Mouse (Mus musculus) lung, postnatal 14 days (tissue): Measurements from ENCODE around the gene Pacsin2.
A peak's percentile ranks its signal among the peaks of the same experiment; 100 is the strongest.
"Not testable (repeated sequence)": the region's sequence is repeated elsewhere in the genome, so short reads cannot be mapped to it uniquely, and the experiment has no call there.

Source experiments
- DNase-seq: peaks from one replicate; pipeline ENCODE4 v3.0.0; 2021

Pacsin2 gene

DNA sequence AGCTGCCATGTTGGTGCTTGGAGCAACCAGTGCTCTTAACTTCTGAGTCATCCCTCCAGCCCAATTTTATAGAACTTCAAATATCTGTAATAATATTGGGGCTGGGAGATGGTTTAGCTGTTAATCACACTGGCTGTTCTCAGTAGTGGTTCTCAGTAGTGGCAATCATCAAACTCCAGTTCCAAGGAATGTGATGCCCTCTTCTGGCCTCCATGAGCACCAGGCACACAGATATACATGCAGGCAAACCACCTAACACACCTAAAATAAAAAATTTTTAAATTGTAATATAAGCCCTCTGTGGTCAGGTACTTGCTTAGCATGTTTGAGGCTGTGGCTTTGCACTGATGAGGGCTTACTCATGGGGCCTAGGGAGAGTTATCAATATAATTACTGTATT lies 98.7 kb downstream of the Pacsin2 start:
- DNase-seq: no peak

DNA sequence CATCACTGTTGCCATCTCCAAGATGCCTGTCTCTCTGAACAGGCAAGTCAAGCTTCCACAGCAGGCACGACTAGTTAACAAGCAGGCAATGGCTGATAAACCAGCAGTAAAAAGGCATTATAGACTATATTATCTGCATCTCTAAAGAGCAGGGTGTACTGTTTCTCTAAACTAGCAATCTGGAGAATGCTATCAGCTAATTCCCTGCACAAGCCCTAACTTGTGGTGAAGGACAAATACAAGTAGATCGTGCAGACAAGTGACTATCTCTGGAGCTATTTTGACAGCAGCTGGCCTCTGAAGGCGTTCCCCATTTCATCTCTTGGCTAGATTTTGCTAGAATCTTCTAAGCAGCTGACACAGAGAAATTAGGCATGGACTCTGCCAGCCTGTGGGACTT lies 100.2 kb downstream of the Pacsin2 start:
- no peak for DNase-seq

DNA sequence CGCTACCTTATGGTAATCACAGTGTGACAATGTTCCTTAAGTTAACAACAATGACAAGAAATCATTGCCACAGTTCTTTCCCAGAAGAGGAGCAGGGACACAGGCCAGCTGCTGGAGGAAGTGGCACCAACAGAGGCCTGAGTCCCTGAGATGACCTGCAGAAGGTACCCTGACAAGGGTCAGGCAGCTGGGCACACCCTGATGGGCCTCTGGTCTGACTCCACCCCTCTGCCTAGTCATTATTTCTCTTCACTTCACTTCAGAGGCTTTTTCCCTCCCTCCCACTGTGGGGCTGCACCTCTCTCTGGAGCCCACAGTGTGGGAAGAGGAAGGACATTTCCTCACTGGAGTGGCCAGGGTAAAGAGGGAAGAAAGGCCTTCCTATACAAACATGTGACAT lies 101.6 kb downstream of the Pacsin2 start:
- DNase-seq: not testable (repeated sequence)

DNA sequence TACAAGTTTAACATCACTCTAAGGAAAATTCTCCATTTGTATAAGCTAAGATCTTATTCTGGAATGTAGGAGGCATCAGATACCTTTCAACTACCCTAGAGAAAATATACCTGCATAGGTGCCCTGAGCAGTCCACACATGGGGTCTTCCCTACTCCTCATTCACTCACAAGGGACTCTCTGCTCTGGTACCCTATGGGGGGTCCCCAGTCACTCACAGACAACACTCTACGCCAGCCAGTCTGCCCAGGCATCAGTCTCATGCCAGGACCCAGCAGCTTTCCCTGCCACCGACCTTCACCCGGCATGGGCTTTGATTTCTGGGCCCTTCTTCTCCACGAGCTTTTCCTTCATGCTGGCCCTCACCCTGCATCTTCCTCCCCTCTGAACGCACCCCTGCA lies 103.5 kb downstream of the Pacsin2 start:
- not testable (repeated sequence) for DNase-seq

DNA sequence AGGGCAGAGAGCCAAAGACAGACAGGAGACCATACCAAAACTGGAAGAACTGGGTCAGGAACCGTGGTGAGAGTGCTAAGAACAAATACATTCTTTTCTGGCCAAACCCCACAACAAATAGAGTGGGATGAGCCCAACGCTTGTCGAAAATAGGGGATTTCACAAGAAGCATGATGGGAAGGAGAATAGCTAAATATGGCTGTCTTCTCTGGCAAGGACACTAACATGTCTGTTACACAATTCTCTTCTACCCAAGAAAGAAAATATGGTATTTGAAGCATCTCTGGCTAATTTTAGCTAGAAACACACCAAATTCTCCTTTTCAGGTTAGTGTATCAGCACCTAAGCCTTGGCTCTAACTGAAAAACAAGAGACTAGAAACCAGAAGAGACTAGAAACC lies 104.3 kb downstream of the Pacsin2 start:
- no peak for DNase-seq

DNA sequence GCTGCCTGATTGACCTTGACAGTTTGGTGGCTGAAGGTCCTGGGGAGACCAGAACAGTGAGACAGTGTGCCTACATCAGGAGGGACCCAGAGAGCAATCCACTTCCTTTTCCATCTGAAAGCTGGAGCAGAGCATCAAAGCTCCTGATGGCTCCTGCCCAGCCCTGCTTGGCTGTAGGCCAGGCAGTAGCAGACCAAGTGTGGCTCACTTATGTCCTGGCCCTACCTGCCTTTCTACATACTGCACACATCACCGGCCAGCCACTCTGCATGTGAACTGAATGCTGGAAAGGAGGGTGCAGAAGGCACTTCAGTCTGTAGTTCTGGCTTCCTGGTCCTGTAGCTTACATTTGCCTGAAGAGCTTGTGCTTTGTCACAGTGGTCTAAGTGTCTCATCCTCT lies 105.9 kb downstream of the Pacsin2 start:
- DNase-seq: no peak

DNA sequence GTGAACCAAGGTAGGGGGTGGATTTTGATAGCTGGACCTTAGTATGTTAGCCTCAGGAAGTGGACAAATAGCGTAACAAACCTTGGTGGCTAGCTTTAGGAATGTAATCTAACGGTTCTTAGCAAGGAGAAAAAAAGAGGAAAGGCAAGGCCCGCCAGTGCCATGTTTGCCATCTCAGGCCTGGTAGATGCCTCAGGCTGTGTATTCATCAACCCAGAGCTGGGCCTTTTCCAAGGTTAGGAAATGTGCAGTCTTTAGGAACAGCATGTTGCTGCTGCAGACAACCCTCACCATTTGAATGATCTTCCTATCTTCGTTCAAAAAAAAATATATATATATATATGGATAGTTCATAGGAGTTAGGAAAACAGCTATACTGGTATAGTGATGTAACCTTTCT lies 112.9 kb downstream of the Pacsin2 start:
- DNase-seq: no peak

DNA sequence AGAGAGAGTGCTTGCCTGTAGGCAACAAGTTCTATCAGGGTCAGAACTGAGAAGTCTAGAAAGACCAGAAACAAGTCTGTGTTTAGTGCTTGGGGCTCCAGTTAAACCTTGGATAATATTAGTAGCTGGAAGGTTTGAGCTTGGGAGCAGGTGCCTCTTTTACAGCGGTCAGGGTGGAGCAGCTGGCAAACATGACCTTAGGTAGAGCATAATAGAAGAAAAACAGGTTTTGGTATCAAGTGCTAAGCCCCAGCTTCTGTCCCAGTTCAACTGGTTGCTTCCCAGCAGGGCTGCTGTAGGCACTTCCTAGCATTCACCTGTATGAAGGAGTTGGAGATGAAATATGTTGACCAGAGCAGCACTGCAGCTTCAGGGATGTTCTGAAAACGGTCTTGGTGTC lies 113.5 kb downstream of the Pacsin2 start:
- DNase-seq: no peak

DNA sequence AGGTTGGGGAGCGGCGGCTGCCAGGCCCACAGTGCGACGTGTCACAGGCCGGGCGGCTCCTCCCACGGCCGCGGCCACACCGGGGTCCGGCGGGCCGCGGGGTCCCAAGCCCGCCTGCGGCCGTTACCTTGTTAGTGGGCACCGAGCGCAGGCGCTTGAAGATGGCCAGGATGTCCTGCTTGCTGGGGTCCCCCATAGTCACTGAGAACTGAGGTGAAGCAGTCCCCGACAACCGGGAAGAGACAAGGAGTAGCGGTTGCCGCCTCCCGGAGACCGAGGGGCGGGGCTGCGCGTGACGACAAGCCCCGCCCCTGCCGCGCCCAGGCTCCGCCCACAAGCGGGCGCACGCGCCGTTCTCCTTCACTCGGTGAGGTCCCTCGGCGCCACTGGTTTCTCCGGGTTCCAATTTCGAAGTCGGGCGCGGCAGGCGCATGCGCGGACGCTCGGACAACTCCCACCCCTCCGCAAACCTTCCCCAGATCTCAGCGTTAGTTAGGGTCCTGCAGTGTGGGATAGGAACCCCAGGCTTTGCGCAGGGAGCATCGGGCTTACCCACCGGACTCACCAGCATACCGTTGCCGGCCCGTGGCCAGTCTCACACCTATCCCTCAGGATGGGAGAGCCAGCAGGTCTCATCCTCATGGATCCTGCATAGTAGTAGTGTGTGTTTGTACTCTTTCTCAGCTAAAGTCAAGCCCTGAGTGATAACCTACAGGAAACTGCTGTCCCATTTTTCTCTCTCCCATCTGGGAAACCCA lies 114.3 kb downstream of the Pacsin2 start, which contains the start of gene Arfgap3:
TSS of gene Arfgap3 (minus strand) at position 294 of the 758 bp plus-strand sequence.
- peak; percentile 96 for DNase-seq

DNA sequence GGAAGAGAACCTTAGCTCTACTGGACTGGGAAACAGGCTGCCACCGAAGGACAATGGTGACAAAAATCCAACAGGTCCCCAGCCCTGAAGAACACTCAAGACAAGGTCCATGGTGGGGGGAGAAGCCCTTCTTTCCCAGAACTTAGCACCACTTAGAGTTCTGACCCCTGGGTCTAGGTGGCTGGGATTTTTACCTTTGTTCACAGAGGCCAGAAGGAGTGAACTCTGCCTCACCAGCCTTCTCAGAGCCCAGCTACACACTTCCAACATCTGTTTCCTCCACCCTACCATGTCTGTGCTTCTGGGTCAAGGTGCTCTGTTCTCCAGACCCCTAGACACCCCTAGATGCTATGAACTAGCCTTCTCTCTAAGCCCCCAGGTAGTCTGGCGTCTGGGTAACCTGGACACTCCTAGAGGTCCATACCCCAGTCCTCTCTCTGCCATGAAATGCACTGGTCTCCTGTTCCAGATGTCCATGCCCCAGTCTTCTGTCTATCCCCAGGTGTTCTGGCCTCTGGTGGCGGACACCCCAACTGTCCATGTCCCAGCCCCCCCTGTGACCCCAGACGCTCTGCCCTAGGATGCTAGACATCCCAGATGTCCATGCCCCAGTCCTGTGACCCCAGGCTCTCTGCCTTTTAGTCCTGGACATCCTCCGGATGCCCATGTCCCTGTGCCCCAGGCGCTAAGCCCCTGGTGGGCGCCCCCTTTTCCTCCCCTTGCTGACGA lies 115.0 kb downstream of the Pacsin2 start:
- DNase-seq: no peak

DNA sequence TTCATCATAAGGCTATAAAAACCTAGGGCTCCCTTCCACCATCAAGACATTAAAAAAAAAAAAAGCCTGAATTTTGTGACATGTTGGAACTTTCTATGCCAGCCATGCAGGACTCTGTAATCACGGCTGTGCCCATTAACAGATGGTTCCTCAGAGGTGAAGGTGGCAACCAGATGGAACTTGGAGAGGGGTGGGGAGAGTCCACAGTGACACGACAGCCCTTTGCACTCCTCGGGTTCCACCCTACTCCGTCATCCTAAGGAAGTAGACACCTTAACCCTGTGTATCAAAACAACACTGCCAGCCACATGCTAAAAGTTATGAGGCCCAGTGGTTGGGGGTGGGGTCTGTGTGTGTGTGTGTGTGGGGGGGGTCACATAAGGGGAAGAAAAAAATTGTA lies 115.7 kb downstream of the Pacsin2 start:
- DNase-seq: no peak

DNA sequence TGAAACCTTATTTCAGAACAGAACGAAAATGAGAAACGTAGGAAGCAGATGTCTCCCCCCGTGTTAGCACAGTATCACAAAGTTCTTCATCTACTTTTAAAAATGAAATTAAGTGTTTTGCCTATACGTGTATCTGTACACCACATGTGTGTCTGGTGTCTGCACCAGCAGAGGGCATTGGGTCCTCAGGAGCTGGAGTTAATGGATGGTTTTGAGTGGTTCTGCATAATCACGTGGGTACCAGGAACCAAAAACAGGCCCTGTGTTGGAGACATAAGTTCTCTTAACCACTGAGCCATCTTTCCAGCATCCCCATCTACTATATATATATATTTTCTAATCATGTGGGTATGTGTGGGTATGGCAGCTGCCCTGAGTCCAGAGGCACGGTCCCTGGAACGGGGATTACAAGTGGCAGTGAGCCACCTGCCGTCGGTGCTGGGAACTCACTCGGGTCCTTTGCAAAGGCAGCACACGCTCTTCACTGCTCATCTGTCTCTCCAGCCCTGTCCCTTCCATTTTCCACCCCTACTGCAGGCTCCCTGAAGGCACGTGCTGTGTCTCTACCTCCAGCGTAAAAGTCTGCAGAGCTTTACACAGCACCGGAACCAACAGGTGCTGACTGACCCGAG lies 118.4 kb downstream of the Pacsin2 start:
- DNase-seq: no peak

DNA sequence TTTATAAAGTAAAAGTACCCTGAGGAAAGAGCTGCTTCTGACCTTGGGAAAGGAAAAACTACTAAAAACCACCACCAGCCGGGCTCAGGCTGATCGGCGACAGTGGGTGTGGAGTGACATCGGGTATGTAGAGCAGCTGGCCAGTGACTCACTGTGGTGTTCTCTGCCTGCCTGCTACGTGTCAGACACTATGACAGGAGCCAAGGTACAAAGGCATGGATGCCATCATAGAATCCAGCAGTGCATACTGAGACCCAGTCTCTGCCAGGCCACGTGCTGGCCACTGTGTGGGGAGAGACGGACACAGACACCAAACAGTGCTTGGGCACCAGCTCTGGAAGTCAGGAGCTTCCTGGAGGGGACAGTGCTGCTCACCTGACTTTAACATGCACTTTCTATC lies 119.5 kb downstream of the Pacsin2 start:
- no peak for DNase-seq

DNA sequence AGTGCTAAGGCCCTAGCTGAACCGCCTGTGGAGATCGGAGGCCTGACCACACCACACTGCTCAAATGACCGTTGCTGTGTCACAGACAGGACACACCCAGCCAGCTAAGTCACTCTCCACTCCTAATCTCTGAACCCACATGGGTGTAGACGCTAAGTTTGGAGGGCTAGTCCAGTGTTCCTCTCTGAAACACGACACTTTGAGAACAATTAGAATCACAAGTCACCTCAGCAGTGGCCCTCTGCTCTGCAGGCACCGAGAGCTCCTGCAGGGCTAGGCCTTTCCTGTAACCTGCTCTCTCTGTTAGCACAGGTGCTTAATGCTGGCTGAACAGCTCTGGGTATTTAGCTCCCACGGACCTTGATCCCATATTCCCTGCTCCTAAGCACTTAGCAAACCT lies 120.2 kb downstream of the Pacsin2 start:
- no peak for DNase-seq

DNA sequence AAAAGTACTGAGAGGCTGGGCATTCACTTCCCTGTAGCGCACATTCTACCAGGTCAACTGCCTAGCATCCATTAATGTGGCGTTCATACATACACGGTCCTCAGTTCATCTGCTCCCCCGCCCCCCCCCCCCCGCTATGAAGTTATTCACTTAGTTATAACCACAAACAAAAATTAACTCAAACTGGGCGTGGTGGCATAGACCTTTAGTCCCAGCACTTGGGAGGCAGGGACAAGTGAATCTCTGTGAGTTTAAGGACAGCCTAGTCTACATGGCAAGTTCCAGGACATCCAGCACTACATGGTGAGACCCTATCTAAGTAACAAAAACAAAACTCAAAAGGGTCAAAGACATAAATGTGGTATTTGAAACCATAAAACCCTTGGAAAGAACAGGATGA lies 125.5 kb downstream of the Pacsin2 start:
- DNase-seq: no peak

DNA sequence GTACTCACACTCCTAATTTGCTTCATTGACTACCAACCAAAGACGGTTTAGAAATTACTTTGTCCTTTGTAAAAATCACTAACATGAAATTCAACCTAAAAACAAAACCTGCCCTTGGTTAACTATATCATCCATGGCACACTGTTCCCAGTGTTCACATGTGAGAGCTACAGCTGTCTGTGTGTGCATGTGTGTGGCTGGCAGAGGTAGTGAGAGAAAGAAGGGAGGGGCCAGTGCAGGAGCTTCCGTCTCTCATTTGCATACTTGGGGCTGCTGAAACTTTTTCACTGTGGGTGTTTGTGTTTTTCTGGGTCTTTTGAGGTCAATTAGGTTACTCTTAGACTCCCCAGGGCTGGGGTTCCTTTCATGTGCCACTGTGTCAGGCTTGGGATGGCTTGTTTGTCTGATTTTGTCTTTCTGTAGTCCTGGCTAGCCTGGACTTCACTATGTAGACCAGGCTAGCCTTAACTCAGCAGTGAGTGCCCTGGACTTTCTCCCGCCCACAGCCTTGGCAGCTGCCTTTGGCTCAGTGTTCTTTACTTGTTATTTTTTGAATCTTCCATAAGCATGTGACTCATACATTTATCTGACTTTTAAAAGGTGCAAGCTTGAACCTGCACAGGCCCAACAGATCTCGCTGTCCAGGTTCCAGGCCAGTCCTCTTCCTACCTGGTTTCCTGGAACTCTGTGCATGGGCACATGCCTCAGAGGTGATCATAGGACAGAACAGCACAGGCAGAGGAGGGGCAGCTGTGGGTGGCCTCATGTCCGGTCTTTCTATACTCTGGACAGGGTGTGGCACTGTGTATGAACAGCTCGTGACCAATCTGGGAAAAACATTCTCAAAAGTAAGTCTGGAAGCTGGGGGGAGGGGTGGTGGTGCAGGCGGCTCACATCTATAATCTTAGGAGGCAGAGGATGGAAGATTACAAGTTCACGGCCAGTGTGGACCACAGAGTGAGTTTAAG lies 126.2 kb downstream of the Pacsin2 start:
- DNase-seq: peak; percentile 44

DNA sequence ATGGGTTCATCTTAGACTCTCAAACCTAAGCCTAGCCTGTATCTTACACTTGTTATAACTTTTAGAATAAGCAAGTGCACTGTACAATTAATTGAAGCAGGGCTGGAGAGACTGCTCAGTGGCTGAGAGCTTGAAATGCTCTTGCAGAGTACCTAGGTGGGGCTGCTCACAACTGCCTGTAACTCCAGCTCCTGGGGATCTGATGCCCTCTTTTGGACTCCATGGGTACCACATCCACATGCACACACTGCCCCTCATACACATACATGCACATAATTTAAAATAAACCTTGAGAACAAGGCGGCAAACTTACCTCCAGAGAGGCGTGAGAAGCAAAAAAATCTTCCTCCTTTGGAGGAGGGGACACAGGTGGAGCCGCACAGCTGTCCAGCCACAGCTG lies 132.0 kb downstream of the Pacsin2 start:
- DNase-seq: peak; percentile 27

DNA sequence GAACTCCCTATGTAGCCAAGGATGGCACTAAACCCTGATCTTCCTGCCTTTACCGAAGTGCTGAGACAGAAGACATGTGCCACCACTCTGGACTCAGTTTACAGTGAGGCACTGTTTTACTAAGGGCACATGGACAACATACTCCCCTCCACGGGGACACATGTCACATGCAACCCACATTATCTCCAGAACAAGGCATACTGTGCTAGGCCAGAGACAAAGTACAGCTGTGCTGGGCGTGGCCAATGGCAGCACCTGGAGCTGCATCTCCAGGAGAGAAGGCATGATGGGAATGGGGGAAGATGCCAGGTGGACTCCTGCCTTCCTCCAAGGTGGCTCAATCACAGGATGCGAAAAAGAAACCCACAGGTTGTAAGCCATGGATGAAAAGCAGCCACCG lies 135.5 kb downstream of the Pacsin2 start:
- no peak for DNase-seq
